Comparison of ENCODE assay signal across 2 mouse cellular contexts in genomic region chr7:109713434-109713982, GRCm38 (mm10).
TF ChIP-seq lines count a peak whose summit lies in the region.

No protein-coding gene starts in this region.

TF ChIP-seq in CH12.LX, 34 proteins besides CTCF, POLR2A, EP300 and RAD21:
- TF ChIP-seq GABPA (IDR thresholded peaks at IDR 0.05; ENCODE audit: insufficient replicate concordance, low read depth, low read length): no peak
- TF ChIP-seq NELFE (IDR thresholded peaks at IDR 0.05; ENCODE audit: low read depth, low read length): no peak
- peak; percentile 98 for TF ChIP-seq MAFK (IDR thresholded peaks at IDR 0.05; ENCODE audit: insufficient replicate concordance, low read length)
- no peak for TF ChIP-seq MEF2A (IDR thresholded peaks at IDR 0.05; ENCODE audit: borderline replicate concordance, low read depth, low read length)
- TF ChIP-seq UBTF (IDR thresholded peaks at IDR 0.05; ENCODE audit: low read depth, low read length): no peak
- no peak for TF ChIP-seq CHD2 (IDR thresholded peaks at IDR 0.05; ENCODE audit: low read length)
- TF ChIP-seq TBP (conservative IDR thresholded peaks at IDR 0.05; ENCODE audit: low read depth, low read length): no peak
TF ChIP-seq in CH12.LX: peak in this region for 1.

TF ChIP-seq in MEL, 35 proteins besides CTCF, POLR2A, EP300 and RAD21:
- TF ChIP-seq POLR2AphosphoS5 (IDR thresholded peaks at IDR 0.05; ENCODE audit: borderline replicate concordance, low read depth, low read length): no peak
- TF ChIP-seq MAFK (IDR thresholded peaks at IDR 0.05; ENCODE audit: borderline replicate concordance, low read depth, low read length): peak; percentile 89
TF ChIP-seq in MEL: peak in this region for 1.
